Comparison of ENCODE assay signal across 10 mouse cellular contexts in the genomic region with DNA sequence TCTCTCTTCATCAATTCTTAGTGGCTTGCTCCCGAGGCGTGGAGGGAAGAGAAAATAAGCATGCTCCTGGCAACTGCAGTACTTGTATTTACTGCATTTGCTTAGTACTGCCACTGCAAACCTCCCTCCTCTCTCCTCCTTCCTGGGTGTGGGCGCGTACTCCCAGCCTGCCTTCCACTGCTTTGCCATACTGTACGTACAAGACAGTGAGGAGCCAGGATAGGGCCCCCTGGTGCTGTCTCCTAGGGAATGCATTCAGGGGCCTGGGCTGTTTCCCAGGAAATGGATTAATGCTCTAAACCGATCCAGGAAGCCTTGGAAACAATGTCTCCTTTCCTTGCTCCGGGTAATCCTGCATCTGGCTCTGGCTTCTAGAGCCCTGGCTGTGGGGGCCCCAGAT. TPM values are rescaled to one million over a fixed set of nuclear protein-coding genes. Genes with fewer than 3 reads are reported as not detected.
DNase-seq lines count a peak whose midpoint lies in the region; ATAC-seq and TF ChIP-seq lines count a peak whose summit lies in the region.
"Had no signal": no experiment of that assay in that cellular context is flagged by ENCODE, and none has a peak within 500 bp of the region (broad histone marks: within the 10 kb centered on the region; RNA-seq: fewer than 3 reads in every experiment).

No protein-coding gene starts in this region.

- no peak for TF ChIP-seq POLR2A in thymus, adult 2 months (IDR thresholded peaks at IDR 0.05; ENCODE audit: control insufficient read depth, extremely low read depth, insufficient read depth, low read length, poor library complexity)

- 0 out of 2 replicates have a peak, but pooled peaks have one; percentile 3 for TF ChIP-seq CTCF in liver, embryonic 14.5 days (IDR thresholded peaks at IDR 0.05; ENCODE audit: low read depth)
- no peak for TF ChIP-seq CTCF in liver, postnatal 0 days (IDR thresholded peaks at IDR 0.05; ENCODE audit: low read depth)
- peak; percentile 60 for TF ChIP-seq CTCF in left cerebral cortex, adult 2 months (IDR thresholded peaks at IDR 0.05)
- TF ChIP-seq CTCF in thymus, adult 2 months (IDR thresholded peaks at IDR 0.05; ENCODE audit: borderline replicate concordance, control insufficient read depth, extremely low read depth, insufficient read depth, low read length, poor library complexity): no peak

- ATAC-seq in liver, embryonic 14.5 days (ENCODE audit: insufficient read depth): no peak
- ATAC-seq in liver, postnatal 0 days: no peak
- no peak for ATAC-seq in kidney, embryonic 14.5 days (ENCODE audit: low FRiP score, low TSS enrichment)

- intact Hi-C loops in left cerebral cortex, adult 2 months (cut with DNase I): no loop called here
- intact Hi-C loops in gastrocnemius, postnatal 14 days (cut with DNase I; ENCODE audit: low total_unique reads): no loop called here

- 28% methylated on average over 7 of the region's 7 CpGs for WGBS in liver, embryonic 14.5 days (ENCODE audit: insufficient replicate concordance)
- 37% methylated on average over 7 of the region's 7 CpGs for WGBS in liver, postnatal 0 days (ENCODE audit: insufficient replicate concordance)
- 48% methylated on average over 7 of the region's 7 CpGs for WGBS in thymus, adult 2 months
- WGBS in kidney, embryonic 14.5 days: 34% methylated on average over 7 of the region's 7 CpGs

- no peak for TF ChIP-seq EP300 in liver, embryonic 14.5 days (IDR thresholded peaks at IDR 0.05; ENCODE audit: low read depth)
- TF ChIP-seq EP300 in liver, postnatal 0 days (IDR thresholded peaks at IDR 0.05; ENCODE audit: low read depth): no peak

- no peak overlapping the region for H3K9ac ChIP-seq in liver, embryonic 14.5 days (replicated peaks)
- H3K9ac ChIP-seq in liver, postnatal 0 days (replicated peaks): no peak overlapping the region
- no peak overlapping the region for H3K9ac ChIP-seq in kidney, embryonic 14.5 days (ENCODE audit: low read depth, low read length)
- H3K9ac ChIP-seq: embryonic facial prominence, embryonic 15.5 days had no signal

- no peaks in the 10 kb centered on the region for H3K36me3 ChIP-seq in liver, embryonic 14.5 days (replicated peaks; ENCODE audit: control insufficient read depth, insufficient read depth, low read depth)
- H3K36me3 ChIP-seq in liver, postnatal 0 days (replicated peaks; ENCODE audit: insufficient read depth, low read length): no peaks in the 10 kb centered on the region
- H3K36me3 ChIP-seq in thymus, adult 2 months (ENCODE audit: control insufficient read depth, insufficient read depth, low read length): no peaks in the 10 kb centered on the region
- H3K36me3 ChIP-seq in kidney, embryonic 14.5 days (ENCODE audit: control insufficient read depth, insufficient read depth, low read length): no peaks in the 10 kb centered on the region
- H3K36me3 ChIP-seq: embryonic facial prominence, embryonic 15.5 days; G1E had no signal

- H3K4me2 ChIP-seq in liver, embryonic 14.5 days (ENCODE audit: low read depth): no peak overlapping the region
- no peak overlapping the region for H3K4me2 ChIP-seq in liver, postnatal 0 days (ENCODE audit: low read depth, low read length)
- H3K4me2 ChIP-seq in kidney, embryonic 14.5 days (replicated peaks; ENCODE audit: low read depth, low read length): no peak overlapping the region
- H3K4me2 ChIP-seq: embryonic facial prominence, embryonic 15.5 days had no signal

- no peak for DNase-seq in liver, embryonic 14.5 days (ENCODE audit: low read depth in 3 of 3, low spot score in 3 of 3)
- DNase-seq in liver, postnatal 0 days: no peak
- DNase-seq in frontal cortex, postnatal 14 days (ENCODE audit: low spot score in 2 of 2): peak; percentile 72 to 81
- peak; percentile 71 to 80 for DNase-seq in left cerebral cortex, adult 2 months (ENCODE audit: extremely low spot score in 1 of 2, low spot score in 2 of 2)
- peak; percentile 72 for DNase-seq in right cerebral cortex, postnatal 14 days
- no peak for DNase-seq in thymus, adult 2 months
- DNase-seq in gastrocnemius, postnatal 14 days: no peak

- H3K9me3 ChIP-seq in liver, embryonic 14.5 days (ENCODE audit: control insufficient read depth, low read length): no peaks in the 10 kb centered on the region
- no peaks in the 10 kb centered on the region for H3K9me3 ChIP-seq in liver, postnatal 0 days (ENCODE audit: low read length)
- no peaks in the 10 kb centered on the region for H3K9me3 ChIP-seq in kidney, embryonic 14.5 days (ENCODE audit: control insufficient read depth, low read length)
- H3K9me3 ChIP-seq: embryonic facial prominence, embryonic 15.5 days had no signal

- no peaks in the 10 kb centered on the region for H3K4me1 ChIP-seq in liver, embryonic 14.5 days (replicated peaks; ENCODE audit: control insufficient read depth in 2 of 2, insufficient read depth in 2 of 2, low read length in 1 of 2)
- H3K4me1 ChIP-seq in liver, postnatal 0 days (ENCODE audit: insufficient read depth): peaks cover 10% of the 10 kb centered on the region
- peaks cover 9% of the 10 kb centered on the region for H3K4me1 ChIP-seq in thymus, adult 2 months (replicated peaks; ENCODE audit: control insufficient read depth, insufficient read depth, low read length)
- peaks cover 7% of the 10 kb centered on the region; the same call in 1 of the 2 replicates for H3K4me1 ChIP-seq in kidney, embryonic 14.5 days (ENCODE audit: control insufficient read depth, insufficient read depth, low read length)

- H3K4me3 ChIP-seq in liver, embryonic 14.5 days (ENCODE audit: insufficient read depth in 1 of 2, low read depth in 2 of 2, low read length in 2 of 2): no peak overlapping the region
- no peak overlapping the region for H3K4me3 ChIP-seq in liver, postnatal 0 days (ENCODE audit: low read depth, low read length)
- H3K4me3 ChIP-seq in left cerebral cortex, adult 2 months: peak overlapping the region; percentile 11; the same call in 1 of the 2 replicates
- no peak overlapping the region for H3K4me3 ChIP-seq in thymus, adult 2 months (ENCODE audit: control insufficient read depth, insufficient read depth, low read length)
- no peak overlapping the region for H3K4me3 ChIP-seq in kidney, embryonic 14.5 days (ENCODE audit: low read length)
- H3K4me3 ChIP-seq: embryonic facial prominence, embryonic 15.5 days had no signal

- peaks cover 40% of the 10 kb centered on the region for H3K27me3 ChIP-seq in liver, embryonic 14.5 days (ENCODE audit: control insufficient read depth, insufficient read depth, low read length)
- peaks cover 38% of the 10 kb centered on the region for H3K27me3 ChIP-seq in liver, postnatal 0 days (ENCODE audit: insufficient read depth, low read length)
- peaks cover 5% of the 10 kb centered on the region for H3K27me3 ChIP-seq in thymus, adult 2 months (ENCODE audit: control insufficient read depth, insufficient read depth, low read length)
- H3K27me3 ChIP-seq in kidney, embryonic 14.5 days (ENCODE audit: control insufficient read depth, insufficient read depth, low read length): peaks cover 48% of the 10 kb centered on the region

- H3K27ac ChIP-seq in liver, embryonic 14.5 days: no peak overlapping the region
- H3K27ac ChIP-seq in liver, postnatal 0 days (ENCODE audit: low read depth): no peak overlapping the region
- H3K27ac ChIP-seq in left cerebral cortex, adult 2 months: peak overlapping the region; percentile 33
- no peak overlapping the region for H3K27ac ChIP-seq in thymus, adult 2 months (ENCODE audit: control insufficient read depth, insufficient read depth, low read length)
- H3K27ac ChIP-seq in kidney, embryonic 14.5 days (ENCODE audit: low read depth, low read length): no peak overlapping the region
- H3K27ac ChIP-seq: embryonic facial prominence, embryonic 15.5 days had no signal

RNA-seq across cellular contexts. Expression of a gene that starts 3.6 kb away (rescaled TPM):
- 0.03 and 0.29 TPM in 2 replicates for polyA plus RNA-seq in liver, embryonic 14.5 days (2012; rRNA removed)
- polyA plus RNA-seq in liver, embryonic 14.5 days (2014; fragmentation: Nextera tagmentation; extraction: Ambion mirVana): 0.05 and 0.10 TPM in 2 replicates
- polyA plus RNA-seq in liver, postnatal 0 days (2015; fragmentation: Nextera tagmentation; extraction: Ambion mirVana): 0.06 and 0.13 TPM in 2 replicates
- 100 to 1,000 TPM; 223 to 224 TPM for total RNA-seq in left cerebral cortex, adult 2 months (2021)
- 0.27 and 0.40 TPM in 2 replicates for polyA plus RNA-seq in thymus, adult 2 months (2012; rRNA removed)
- polyA plus RNA-seq in kidney, embryonic 14.5 days (2014; fragmentation: Nextera tagmentation; extraction: Ambion mirVana): 0.46 and 0.69 TPM in 2 replicates
- under 1 TPM; 0.35 to 0.58 TPM for total RNA-seq in gastrocnemius, postnatal 14 days (2021)
- polyA plus RNA-seq: G1E had no signal

RNA-seq across cellular contexts. Expression of a gene that starts 27.6 kb away (rescaled TPM):
- 13.5 and 15.3 TPM in 2 replicates for polyA plus RNA-seq in liver, embryonic 14.5 days (2012; rRNA removed)
- 18.0 and 19.7 TPM in 2 replicates for polyA plus RNA-seq in liver, embryonic 14.5 days (2014; fragmentation: Nextera tagmentation; extraction: Ambion mirVana)
- 15.5 and 18.7 TPM in 2 replicates for polyA plus RNA-seq in liver, postnatal 0 days (2015; fragmentation: Nextera tagmentation; extraction: Ambion mirVana)
- total RNA-seq in left cerebral cortex, adult 2 months (2021): 100 to 1,000 TPM; 116 to 132 TPM
- polyA plus RNA-seq in thymus, adult 2 months (2012; rRNA removed): 131 and 134 TPM in 2 replicates
- polyA plus RNA-seq in kidney, embryonic 14.5 days (2014; fragmentation: Nextera tagmentation; extraction: Ambion mirVana): 21.0 and 45.8 TPM in 2 replicates
- 10 to 100 TPM; 24.7 to 25.6 TPM for total RNA-seq in gastrocnemius, postnatal 14 days (2021)

Comparison
In these comparisons a context has a peak if more than half of its experiments do, and no peak if none do; other contexts are left out.
1. CTCF ChIP-seq: peak in liver, embryonic 14.5 days (single experiment) and left cerebral cortex, adult 2 months (single experiment); none in liver, postnatal 0 days (single experiment) and thymus, adult 2 months (single experiment).
2. DNase-seq: peak in frontal cortex, postnatal 14 days (2 of 2), left cerebral cortex, adult 2 months (2 of 2) and right cerebral cortex, postnatal 14 days (single experiment); none in liver, embryonic 14.5 days (0 of 3), liver, postnatal 0 days (single experiment), thymus, adult 2 months (single experiment) and gastrocnemius, postnatal 14 days (single experiment).